Mouse (Mus musculus) heart, postnatal 0 days (tissue): ENCODE data around the gene Pcdh9. TPM values are rescaled to one million over a fixed set of nuclear protein-coding genes. Genes with fewer than 3 reads are reported as not detected.

Experiments
- ATAC-seq: fragments of 200-750 bp; cut with Nextera tagmentation; 2 replicates; pipeline ENCODE4 v1.8.0; 2017; ENCODE audit warnings: low read depth, moderate number of reproducible peaks, moderate library complexity; ENCODE audit not compliant: insufficient read depth
- DNase-seq: peaks from one replicate; pipeline ENCODE4 v3.0.0-alpha.2; 2016; ENCODE audit warnings: low spot score
- H3K27ac ChIP-seq: fragments of 300-500 bp; sonication (generic); 2 replicates; pipeline ENCODE4 v1.5.1; 2014; ENCODE audit warnings: low read depth, mild to moderate bottlenecking
- H3K27me3 ChIP-seq: fragments of 300-500 bp; sonication (generic); 2 replicates; pipeline ENCODE4 v1.6.1; 2014; ENCODE audit warnings: low read length, mixed read lengths; ENCODE audit not compliant: control insufficient read depth, insufficient read depth
- H3K36me3 ChIP-seq: fragments of 300-500 bp; sonication (generic); replicated peaks from 2 replicates; pipeline ENCODE4 v1.6.1; 2014; ENCODE audit warnings: low read length, mixed read lengths; ENCODE audit not compliant: control insufficient read depth, insufficient read depth
- H3K4me1 ChIP-seq: fragments of 300-500 bp; sonication (generic); 2 replicates; pipeline ENCODE4 v1.6.1; 2014; ENCODE audit warnings: antibody characterized with exemption; ENCODE audit not compliant: control insufficient read depth, insufficient read depth
- H3K4me2 ChIP-seq: fragments of 300-500 bp; sonication (generic); 2 replicates; pipeline ENCODE4 v1.6.1; 2014; ENCODE audit warnings: low read depth, mild to moderate bottlenecking, low read length, moderate library complexity
- H3K4me3 ChIP-seq: fragments of 300-500 bp; sonication (generic); 2 replicates; pipeline ENCODE4 v1.5.1; 2014; ENCODE audit warnings: low read depth, low read length
- H3K9ac ChIP-seq: fragments of 300-500 bp; sonication (generic); replicated peaks from 2 replicates; pipeline ENCODE4 v1.6.1; 2014; ENCODE audit warnings: low read depth, low read length, mixed read lengths
- H3K9me3 ChIP-seq: fragments of 300-500 bp; sonication (generic); replicated peaks from 2 replicates; pipeline ENCODE4 v1.6.1; 2016; ENCODE audit warnings: low read length; ENCODE audit not compliant: control insufficient read depth
- CTCF ChIP-seq: IDR thresholded peaks from 2 replicates; pipeline ENCODE4 v1.5.1; 2016; ENCODE audit warnings: antibody characterized with exemption, control low read depth, low read depth
- EP300 ChIP-seq: IDR thresholded peaks from 2 replicates; pipeline ENCODE4 v1.6.1; 2016; ENCODE audit warnings: antibody characterized with exemption, low read depth
- WGBS: fragments of 180-500 bp; shearing (Covaris S2); extraction: QIAGEN DNeasy Blood & Tissue Kit; methylation state at CpG from one replicate; pipeline ENCODE4 v1.1.7; 2014; 5-methylcytosine and 5-hydroxymethylcytosine counted together
- polyA plus RNA-seq: library from polyadenylated mRNA; unstranded; fragments of >200 nt; fragmentation: Nextera tagmentation; extraction: Ambion mirVana; gene quantifications from 2 replicates; pipeline ENCODE4 v1.2.1, GENCODE M21; 2015
- total RNA-seq: library from RNA; depleted of rRNA; stranded (reverse); fragments of >200 nt; gene quantifications from 2 replicates; pipeline ENCODE4 v1.2.3, GENCODE M21; 2014; ENCODE audit warnings: low replicate concordance

Gene Pcdh9
- total and polyA plus RNA-seq, 2 experiments from 2014 or later, result 0.88 to 2.6 TPM

GRCm38 (mm10) chr14:93545575-93545974 is 344.9 kb downstream of the Pcdh9 start:
- H3K9ac ChIP-seq, result no peak overlapping the region
- H3K4me1 ChIP-seq, result no peaks in the 10 kb centered on the region
- no peaks in the 10 kb centered on the region for H3K9me3 ChIP-seq
- no peak overlapping the region for H3K4me2 ChIP-seq
- ATAC-seq, result no peak
- 43% methylated on average over 6 of the region's 6 CpGs for WGBS
- no peak for DNase-seq
- H3K27me3 ChIP-seq, result no peaks in the 10 kb centered on the region
- H3K4me3 ChIP-seq, result no peak overlapping the region
- TF ChIP-seq EP300, result no peak
- no peak for TF ChIP-seq CTCF
- H3K36me3 ChIP-seq, result no peaks in the 10 kb centered on the region
- no peak overlapping the region for H3K27ac ChIP-seq

GRCm38 (mm10) chr14:93543970-93544627 is 346.4 kb downstream of the Pcdh9 start:
- DNase-seq (no peak), ATAC-seq (no peak)
- H3K27ac ChIP-seq, result no peak overlapping the region
- no peaks in the 10 kb centered on the region for H3K9me3 ChIP-seq
- no peak overlapping the region for H3K4me2 ChIP-seq
- TF ChIP-seq EP300 (no peak), CTCF (no peak)
- no peaks in the 10 kb centered on the region for H3K36me3 ChIP-seq
- no peak overlapping the region for H3K4me3 ChIP-seq
- H3K4me1 ChIP-seq, result no peaks in the 10 kb centered on the region
- H3K9ac ChIP-seq, result no peak overlapping the region
- H3K27me3 ChIP-seq, result no peaks in the 10 kb centered on the region
- WGBS, result 79% methylated on average over 11 of the region's 11 CpGs

- 66% methylated on average over 3 of the region's 3 CpGs for WGBS
- no peak for ATAC-seq
Observed at GRCm38 (mm10) chr14:93543561-93543960, 346.9 kb downstream of the Pcdh9 start.

GRCm38 (mm10) chr14:93534928-93535327 is 355.6 kb downstream of the Pcdh9 start:
- Histone ChIP-seq H3K27me3 (no peaks in the 10 kb centered on the region), H3K9ac (no peak overlapping the region), H3K27ac (no peak overlapping the region), H3K9me3 (no peaks in the 10 kb centered on the region), H3K4me1 (0 out of 2 replicates have a peak, but pooled peaks cover 5% of the 10 kb centered on the region), H3K4me3 (no peak overlapping the region), H3K4me2 (no peak overlapping the region), H3K36me3 (no peaks in the 10 kb centered on the region)
- no peak for TF ChIP-seq EP300
- TF ChIP-seq CTCF, result no peak
- no peak for DNase-seq
- 58% methylated on average over 4 of the region's 4 CpGs for WGBS
- ATAC-seq, result no peak

More at GRCm38 (mm10) chr14:93543561-93543960, 346.9 kb downstream of the Pcdh9 start:
- no peak overlapping the region for H3K9ac ChIP-seq
- no peak overlapping the region for H3K4me3 ChIP-seq
- DNase-seq, result no peak
- H3K4me2 ChIP-seq, result no peak overlapping the region
- no peaks in the 10 kb centered on the region for H3K27me3 ChIP-seq
- no peak overlapping the region for H3K27ac ChIP-seq
- no peaks in the 10 kb centered on the region for H3K9me3 ChIP-seq
- no peaks in the 10 kb centered on the region for H3K4me1 ChIP-seq
- no peak for TF ChIP-seq CTCF
- no peak for TF ChIP-seq EP300
- no peaks in the 10 kb centered on the region for H3K36me3 ChIP-seq

- peaks cover 4% of the 10 kb centered on the region; the same call in 1 of the 2 replicates for H3K4me1 ChIP-seq
- DNase-seq (no peak), ATAC-seq (no peak)
- no peak overlapping the region for H3K4me3 ChIP-seq
- WGBS, result 72% methylated on average over 8 of the region's 8 CpGs
- H3K27me3 ChIP-seq, result no peaks in the 10 kb centered on the region
- no peaks in the 10 kb centered on the region for H3K9me3 ChIP-seq
- H3K9ac ChIP-seq, result no peak overlapping the region
- no peak overlapping the region for H3K4me2 ChIP-seq
- no peaks in the 10 kb centered on the region for H3K36me3 ChIP-seq
- no peak for TF ChIP-seq CTCF
- no peak for TF ChIP-seq EP300
- H3K27ac ChIP-seq, result no peak overlapping the region
Observed at GRCm38 (mm10) chr14:93523430-93523829, 367.0 kb downstream of the Pcdh9 start.

GRCm38 (mm10) chr14:93520166-93520565 is 370.3 kb downstream of the Pcdh9 start:
- Histone ChIP-seq H3K9ac (no peak overlapping the region), H3K4me3 (no peak overlapping the region), H3K27ac (no peak overlapping the region), H3K27me3 (no peaks in the 10 kb centered on the region), H3K9me3 (no peaks in the 10 kb centered on the region), H3K4me2 (no peak overlapping the region), H3K36me3 (no peaks in the 10 kb centered on the region), H3K4me1 (peaks cover 4% of the 10 kb centered on the region; the same call in 1 of the 2 replicates)
- WGBS, result 77% methylated on average over 5 of the region's 5 CpGs
- ATAC-seq (no peak), DNase-seq (no peak)
- TF ChIP-seq CTCF, result no peak
- TF ChIP-seq EP300, result no peak
